Mouse (Mus musculus) lung, postnatal 0 days (tissue): Measurements from ENCODE around the gene Kif13a.

Experiments used
- CTCF ChIP-seq: IDR thresholded peaks from 2 replicates; pipeline ENCODE4 v1.5.1; 2016; ENCODE audit warnings: antibody characterized with exemption, mild to moderate bottlenecking
- EP300 ChIP-seq: IDR thresholded peaks from 2 replicates; pipeline ENCODE4 v1.6.1; 2016; ENCODE audit warnings: antibody characterized with exemption, mild to moderate bottlenecking, control low read depth

GRCm38 (mm10) chr13:46752566-46753229, 177.0 kb downstream of the Kif13a start:
- TF ChIP-seq CTCF (no peak), EP300 (peak; percentile 61; the same call in 1 of the 2 replicates)
